Mouse (Mus musculus) cerebellum, adult 8-10 months (tissue): ENCODE data around the gene Snx5.
A peak's percentile ranks its signal among the peaks of the same experiment; 100 is the strongest.

ENCODE experiments used
- DNase-seq: peaks from one replicate; pipeline ENCODE4 v3.0.0; 2022

Snx5 gene

GRCm38 (mm10) chr2:144270507-144271420 lies at the start of gene Snx5, which contains the start of gene Mgme1:
TSS of gene Snx5 (minus strand) at chr2:144270906.
TSS of gene Mgme1 (plus strand) at chr2:144270663.
- peak; percentile 92 for DNase-seq

DNA sequence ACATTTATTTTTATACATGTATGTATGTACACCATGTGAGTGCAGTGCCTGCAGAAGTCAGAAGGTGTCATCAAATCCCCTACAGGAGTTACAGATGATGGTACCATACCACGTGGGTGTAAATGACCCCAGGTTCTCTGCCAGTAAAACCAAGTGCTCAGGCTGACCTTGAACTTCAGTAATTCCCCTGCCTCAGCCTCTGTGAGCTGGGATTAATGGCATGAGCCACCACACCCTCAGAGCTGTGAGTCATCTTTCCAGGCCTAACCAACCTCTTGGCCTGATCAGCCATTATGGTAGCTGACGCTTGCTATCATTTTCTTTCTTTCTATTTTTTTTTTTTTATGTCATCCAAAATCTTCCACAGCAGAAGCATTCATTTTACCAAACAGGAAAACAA lies 40.7 kb upstream of the Snx5 start:
- DNase-seq: no peak

- no peak for DNase-seq
These were observed 39.6 kb upstream of the Snx5 start for GRCm38 (mm10) chr2:144310273-144310672.

GRCm38 (mm10) chr2:144308561-144308960 lies 37.9 kb upstream of the Snx5 start:
- peak; percentile 66 for DNase-seq

DNA sequence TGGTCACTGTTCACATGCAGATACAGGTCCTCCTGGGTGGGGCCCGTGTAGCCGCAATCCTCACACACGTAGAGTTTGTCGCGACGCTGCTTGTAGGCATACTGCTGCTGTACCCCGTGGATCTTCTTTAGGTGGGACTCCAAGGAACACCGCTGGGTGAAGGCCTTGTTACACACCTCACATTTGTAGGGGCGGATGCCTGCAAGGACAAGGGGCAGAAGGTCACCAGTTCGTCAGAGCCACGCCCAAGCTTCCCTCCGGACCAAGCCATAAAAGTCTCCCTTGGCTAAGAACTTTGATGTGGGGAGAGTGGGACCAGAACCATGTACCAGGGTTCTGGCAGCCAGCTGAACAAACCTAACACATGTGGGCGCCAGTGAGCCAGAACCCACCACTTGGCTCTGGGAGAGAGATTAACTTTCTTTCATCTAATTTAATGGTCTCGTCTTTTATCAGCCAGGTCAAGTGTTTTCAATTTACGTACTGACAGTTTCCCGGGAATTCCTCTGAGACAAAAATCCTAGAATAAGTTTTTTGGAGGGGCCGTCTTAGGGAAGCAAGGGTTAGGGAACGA lies 35.1 kb upstream of the Snx5 start:
- no peak for DNase-seq

GRCm38 (mm10) chr2:144301101-144301500 lies 30.4 kb upstream of the Snx5 start:
- no peak for DNase-seq

- DNase-seq: no peak
These were observed 29.3 kb upstream of the Snx5 start for GRCm38 (mm10) chr2:144299749-144300669.

DNA sequence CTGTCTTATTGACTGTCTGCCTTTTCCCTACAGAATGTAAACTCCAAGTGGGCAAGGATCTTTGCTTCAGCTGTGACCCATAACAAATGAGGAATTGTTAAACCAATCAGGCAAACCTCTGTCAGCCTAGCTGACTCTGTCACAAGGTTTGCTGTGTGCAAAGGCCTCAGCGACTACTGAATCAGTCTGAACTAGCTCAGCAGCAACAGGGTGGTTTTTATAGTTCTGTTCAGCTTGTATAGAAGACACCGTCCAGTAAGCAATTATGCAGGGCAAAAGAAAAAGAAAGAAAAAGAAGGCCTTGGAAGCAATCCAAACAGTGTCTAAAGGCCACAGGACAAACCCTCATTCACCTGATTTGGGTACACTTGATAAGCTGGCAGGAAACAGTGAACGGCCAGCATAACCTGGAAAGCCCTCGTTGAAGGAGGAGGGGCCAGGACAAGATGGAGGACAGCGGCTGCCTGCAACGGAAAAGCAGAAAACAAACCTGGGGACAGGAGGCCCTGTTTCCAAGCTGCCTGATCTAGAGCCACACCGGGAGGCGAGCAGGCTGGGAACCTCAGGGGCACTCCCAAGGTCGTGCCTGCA lies 24.5 kb upstream of the Snx5 start:
- no peak for DNase-seq

- no peak for DNase-seq
These were observed 21.0 kb upstream of the Snx5 start for GRCm38 (mm10) chr2:144291600-144292305.

- DNase-seq: no peak
These were observed 19.6 kb upstream of the Snx5 start for GRCm38 (mm10) chr2:144290321-144290720.

DNA sequence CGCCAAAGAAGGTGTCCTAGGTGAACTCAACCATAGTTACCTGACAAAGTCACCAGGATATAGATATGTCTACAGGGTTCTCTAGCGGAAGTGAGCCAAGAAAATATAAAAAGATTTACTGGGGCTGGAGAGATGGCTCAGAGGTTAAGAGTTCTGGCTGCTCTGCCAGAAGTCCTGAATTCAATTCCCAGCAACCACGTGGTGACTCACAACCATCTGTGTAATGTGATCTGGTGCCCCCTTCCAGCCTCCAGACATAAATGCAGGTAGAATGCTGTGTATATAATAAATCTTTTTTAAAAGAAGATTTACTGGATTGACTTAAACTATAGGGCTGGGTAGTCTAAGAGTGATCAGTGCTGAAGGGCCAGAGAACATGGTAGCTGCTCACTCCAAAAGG lies 10.7 kb upstream of the Snx5 start:
- no peak for DNase-seq

DNA sequence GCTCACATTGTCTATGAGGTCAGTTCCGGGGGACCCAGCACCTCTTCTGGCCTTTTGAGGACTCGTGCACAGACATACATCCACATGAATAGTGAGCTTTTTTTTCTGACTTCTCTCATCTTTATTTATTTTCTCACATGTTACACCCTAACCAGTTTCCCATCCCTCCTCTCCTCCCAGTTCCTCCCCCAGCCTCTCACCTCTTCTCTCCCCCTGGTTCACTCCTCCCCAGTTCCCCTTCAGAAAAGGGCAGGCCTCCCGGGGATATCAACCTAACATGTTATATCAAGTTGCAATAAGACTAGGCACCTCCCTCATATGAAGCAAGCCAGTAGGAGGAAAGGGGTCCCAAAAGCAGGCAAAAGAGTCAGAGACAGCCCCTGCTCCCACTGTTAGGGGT lies 9.9 kb upstream of the Snx5 start:
- no peak for DNase-seq

- no peak for DNase-seq
These were observed 9.0 kb upstream of the Snx5 start for GRCm38 (mm10) chr2:144279742-144280141.

DNA sequence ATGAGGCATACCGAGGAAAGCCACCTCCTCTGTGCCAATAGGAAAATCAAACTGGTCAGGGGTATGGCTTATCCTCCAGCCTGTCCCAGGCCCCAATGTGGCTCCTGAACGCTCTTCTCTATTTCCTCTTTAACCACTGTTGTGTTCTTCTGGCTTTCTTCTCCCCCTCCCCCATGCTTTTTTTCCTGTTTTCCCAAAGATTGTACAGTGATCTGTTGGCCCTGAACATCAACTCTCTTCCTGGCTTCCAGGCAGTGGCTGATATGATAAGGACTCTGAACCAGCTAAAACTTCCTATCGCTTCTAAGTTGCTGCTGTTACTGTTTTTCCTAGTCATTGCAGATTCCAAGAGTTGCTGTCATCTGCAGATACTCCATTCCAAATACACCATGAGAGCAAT lies 6.2 kb upstream of the Snx5 start:
- no peak for DNase-seq

DNA sequence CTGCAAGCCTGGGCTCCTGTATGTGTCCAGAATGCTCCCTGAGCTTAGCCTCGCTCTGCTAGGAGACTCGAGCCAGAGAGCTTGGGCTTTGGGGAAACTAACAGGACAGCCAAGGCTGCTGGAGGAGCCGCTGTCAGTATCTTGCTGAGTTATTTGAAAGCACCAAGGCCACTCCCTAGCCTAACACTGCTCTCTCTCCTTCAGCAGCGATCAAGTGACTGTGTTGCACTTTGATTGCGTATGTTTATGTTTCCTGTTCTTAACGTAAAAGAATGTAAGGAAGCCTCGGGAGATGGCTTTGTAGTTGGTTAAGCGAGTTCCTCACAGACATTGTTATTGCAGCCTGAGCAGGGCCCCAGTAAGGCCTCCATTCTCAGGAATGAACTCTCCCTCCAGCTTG lies 4.0 kb upstream of the Snx5 start:
- no peak for DNase-seq

DNA sequence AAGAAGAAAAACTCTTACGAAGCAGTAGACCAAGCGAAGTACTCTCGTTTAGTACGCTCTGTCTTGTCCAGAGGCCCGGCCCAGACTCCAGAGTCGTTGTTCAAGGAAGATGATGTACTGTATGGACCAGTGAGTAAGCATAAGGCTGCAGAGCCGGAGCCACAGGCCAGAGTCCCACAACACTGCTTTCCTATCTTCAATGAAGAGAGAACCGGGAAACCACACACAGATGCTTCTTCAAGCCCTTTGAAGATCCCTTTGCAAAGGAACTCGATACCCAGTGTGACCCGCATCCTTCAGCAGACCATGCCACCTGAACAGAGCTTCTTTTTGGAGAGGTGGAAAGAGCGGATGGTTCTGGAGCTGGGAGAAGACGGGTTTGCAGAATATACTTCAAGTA lies 1.4 kb upstream of the Snx5 start:
- DNase-seq: no peak

DNA sequence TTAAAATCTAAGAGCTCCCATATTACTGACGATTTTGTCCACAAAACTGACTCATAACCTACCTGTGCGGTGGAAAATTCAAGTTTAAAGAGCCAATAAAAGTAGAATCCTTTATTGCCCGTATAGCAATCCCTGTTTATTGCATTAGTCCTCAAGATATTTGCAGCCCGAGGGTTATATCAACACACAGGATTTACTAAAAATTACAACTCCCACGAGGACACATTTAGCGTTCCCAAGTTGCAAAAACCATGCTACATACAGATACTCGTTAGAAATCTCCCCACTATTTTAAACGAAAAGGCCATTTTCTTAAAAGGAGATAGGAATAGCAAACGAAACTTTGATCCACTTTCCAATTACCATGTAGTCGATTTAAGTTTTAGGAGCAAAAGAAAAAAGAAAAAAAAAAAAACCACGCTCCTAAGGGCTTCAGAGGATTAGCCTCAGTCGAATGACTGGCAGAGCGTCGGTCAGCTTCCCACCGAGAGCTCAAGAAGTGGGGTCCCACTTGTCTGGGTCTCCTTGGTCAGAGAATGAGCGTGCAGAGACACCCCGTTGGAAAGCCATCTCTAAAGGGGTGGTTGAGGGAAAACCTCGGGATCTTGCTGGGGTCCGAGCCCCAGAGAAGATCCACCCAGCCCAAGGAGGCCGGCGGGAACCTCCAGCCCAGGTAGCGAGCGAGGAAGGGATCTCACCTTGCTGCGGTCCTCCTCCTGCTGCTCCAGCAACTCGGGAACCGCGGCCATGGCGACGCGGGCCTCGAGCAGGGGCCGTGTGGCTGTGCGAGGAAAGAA lies 829 bp downstream of the Snx5 start:
- no peak for DNase-seq

GRCm38 (mm10) chr2:144269306-144269650 lies 1.4 kb downstream of the Snx5 start:
- no peak for DNase-seq

GRCm38 (mm10) chr2:144268446-144269305 lies 2.0 kb downstream of the Snx5 start:
- DNase-seq: no peak

- no peak for DNase-seq
These were observed 3.0 kb downstream of the Snx5 start for GRCm38 (mm10) chr2:144267731-144268015.
